Mouse (Mus musculus) heart, embryonic 12.5 days (tissue): ENCODE results near the gene Gramd1b. TPM values are rescaled to one million over a fixed set of nuclear protein-coding genes. Genes with fewer than 3 reads are reported as not detected.

Source experiments
- ATAC-seq: fragments of 200-750 bp; cut with Nextera tagmentation; 2 replicates; pipeline ENCODE4 v1.8.0; 2017; ENCODE audit warnings: moderate TSS enrichment, moderate library complexity; ENCODE audit not compliant: insufficient number of reproducible peaks, low FRiP score
- H3K27ac ChIP-seq: fragments of 300-500 bp; sonication (generic); 2 replicates; pipeline ENCODE4 v1.5.1; 2016; ENCODE audit warnings: mild to moderate bottlenecking, moderate library complexity; ENCODE audit not compliant: poor library complexity, severe bottlenecking
- H3K27me3 ChIP-seq: fragments of 300-500 bp; sonication (generic); replicated peaks from 2 replicates; pipeline ENCODE4 v1.6.1; 2016; ENCODE audit warnings: mild to moderate bottlenecking, moderate library complexity
- H3K36me3 ChIP-seq: fragments of 300-500 bp; sonication (generic); 2 replicates; pipeline ENCODE4 v1.6.1; 2016; ENCODE audit warnings: mild to moderate bottlenecking, moderate library complexity
- H3K4me1 ChIP-seq: fragments of 300-500 bp; sonication (generic); replicated peaks from 2 replicates; pipeline ENCODE4 v1.6.1; 2016; ENCODE audit warnings: mild to moderate bottlenecking
- H3K4me2 ChIP-seq: fragments of 300-500 bp; sonication (generic); 2 replicates; pipeline ENCODE4 v1.6.1; 2016; ENCODE audit warnings: mild to moderate bottlenecking, moderate library complexity
- H3K4me3 ChIP-seq: fragments of 300-500 bp; sonication (generic); 2 replicates; pipeline ENCODE4 v1.5.1; 2016; ENCODE audit warnings: mild to moderate bottlenecking
- H3K9ac ChIP-seq: fragments of 300-500 bp; sonication (generic); 2 replicates; pipeline ENCODE4 v1.6.1; 2016; ENCODE audit warnings: mild to moderate bottlenecking, moderate library complexity
- H3K9me3 ChIP-seq: fragments of 300-500 bp; sonication (generic); replicated peaks from 2 replicates; pipeline ENCODE4 v1.6.1; 2016; ENCODE audit warnings: mild to moderate bottlenecking, moderate library complexity
- WGBS: fragments of 180-500 bp; shearing (Covaris S2); methylation state at CpG from one replicate; pipeline ENCODE4 v1.1.7; 2016; 5-methylcytosine and 5-hydroxymethylcytosine counted together
- polyA plus RNA-seq: library from polyadenylated mRNA; unstranded; fragments of >200 nt; fragmentation: Nextera tagmentation; extraction: Ambion mirVana; gene quantifications from 2 replicates; pipeline ENCODE4 v1.2.1, GENCODE M21; 2016

Gene Gramd1b
- polyA plus RNA-seq, 1 experiment from 2014 or later = 7.9 TPM

DNA sequence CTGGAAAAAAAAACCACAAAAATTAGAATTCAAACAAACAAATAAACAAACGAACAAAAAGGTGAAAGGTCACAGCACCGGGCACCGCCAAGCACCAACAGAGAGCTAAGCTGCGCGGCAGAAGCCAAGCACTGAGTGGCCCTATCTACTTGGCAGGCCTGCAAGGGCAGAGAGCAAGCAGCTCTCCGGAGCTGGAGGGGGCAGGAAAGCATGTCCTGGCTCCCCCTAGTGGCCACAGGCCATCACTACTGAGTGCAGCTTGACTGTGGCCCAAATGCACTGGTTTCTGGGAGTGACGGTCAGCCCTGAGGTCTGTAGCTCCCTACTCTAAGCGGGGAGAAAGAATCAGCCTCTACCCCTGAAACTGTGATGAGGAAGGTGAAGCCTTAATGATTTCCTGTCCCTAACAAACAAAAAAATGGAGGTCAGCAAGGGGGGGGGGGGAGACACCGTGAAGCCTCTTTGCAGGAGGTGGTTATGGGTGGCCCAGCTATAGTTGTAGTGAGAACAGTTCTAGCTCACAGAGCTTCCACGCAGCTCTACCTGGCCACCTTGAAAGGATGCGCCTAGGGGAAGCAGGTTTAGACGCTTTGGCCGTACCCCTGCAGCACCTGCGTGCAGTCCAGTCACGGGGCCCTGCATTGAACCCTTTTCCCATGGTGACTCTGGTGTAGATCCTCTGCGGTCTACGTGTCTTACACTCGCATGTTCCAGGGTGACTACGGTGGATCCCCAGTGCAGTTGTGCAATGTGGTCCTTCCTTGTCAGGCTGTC is 200.4 kb downstream of the Gramd1b start:
- WGBS = 55% methylated on average over 19 of the region's 19 CpGs
- ATAC-seq = peak; percentile 85
- Histone ChIP-seq H3K4me3 (no peak overlapping the region), H3K27ac (no peak overlapping the region), H3K36me3 (no peaks in the 10 kb centered on the region), H3K27me3 (peaks cover 5% of the 10 kb centered on the region; the same call in 1 of the 2 replicates), H3K4me1 (peaks cover 32% of the 10 kb centered on the region), H3K4me2 (no peak overlapping the region), H3K9me3 (no peaks in the 10 kb centered on the region), H3K9ac (no peak overlapping the region)

DNA sequence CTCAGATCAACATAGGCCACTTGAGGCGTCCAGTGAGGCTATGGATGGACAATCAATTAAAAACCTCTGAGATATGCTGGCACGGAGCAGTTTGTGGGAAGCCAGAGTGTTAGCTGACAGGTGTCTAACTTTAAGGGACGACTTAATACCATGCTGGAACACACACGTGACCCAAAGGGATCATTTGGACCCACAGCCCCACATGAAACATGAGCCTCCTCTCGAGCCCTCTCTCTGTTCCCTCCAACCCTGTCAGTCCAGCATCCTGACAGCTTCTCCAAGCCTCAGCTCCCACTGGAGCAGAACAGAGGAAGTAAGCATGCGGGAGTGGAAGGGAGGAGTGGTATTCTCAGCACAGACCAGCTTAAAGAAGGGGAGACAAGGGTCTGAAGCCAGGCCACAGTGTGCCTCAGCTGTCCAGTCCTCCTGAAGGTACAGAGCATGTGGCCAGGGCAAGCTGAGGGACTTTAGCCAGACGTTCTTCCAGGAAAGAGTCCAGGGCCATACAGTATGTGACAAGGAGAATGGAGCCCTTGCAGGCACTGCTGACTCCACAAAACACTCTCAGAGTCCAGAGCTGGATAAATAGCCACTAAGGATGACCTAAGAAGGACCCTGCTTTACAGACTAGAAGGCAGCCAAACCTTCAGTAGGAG is 204.8 kb downstream of the Gramd1b start:
- Histone ChIP-seq H3K36me3 (no peaks in the 10 kb centered on the region), H3K27me3 (peaks cover 5% of the 10 kb centered on the region; the same call in 1 of the 2 replicates), H3K9ac (0 out of 2 replicates have a peak overlapping the region, but pooled peaks have one; percentile 38), H3K4me3 (no peak overlapping the region), H3K27ac (peak overlapping the region; percentile 41; the same call in 1 of the 2 replicates), H3K4me2 (peak overlapping the region; percentile 56), H3K4me1 (peaks cover 53% of the 10 kb centered on the region), H3K9me3 (no peaks in the 10 kb centered on the region)
- 39% methylated on average over 7 of the region's 7 CpGs for WGBS
- ATAC-seq = no peak

DNA sequence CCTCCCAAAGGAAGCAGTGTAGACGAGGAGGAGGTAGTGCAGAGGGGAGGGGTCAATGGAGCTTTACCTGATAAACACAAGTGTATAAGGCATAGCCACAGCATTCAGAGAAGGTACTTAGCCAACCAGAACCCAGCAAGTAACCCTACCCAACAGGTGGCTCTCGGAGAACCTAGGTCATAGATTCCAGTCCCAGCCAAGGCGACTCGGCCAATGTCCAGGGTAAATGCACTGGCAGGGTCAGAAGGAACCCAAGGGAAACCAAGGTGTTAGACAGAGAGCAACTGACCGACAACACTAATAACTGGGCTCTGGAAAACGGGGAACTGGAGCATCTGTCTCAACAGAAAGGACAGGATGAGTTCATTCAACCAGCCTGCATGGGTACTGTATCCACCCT is 206.4 kb downstream of the Gramd1b start:
- peaks cover 68% of the 10 kb centered on the region for H3K4me1 ChIP-seq
- H3K9ac ChIP-seq = no peak overlapping the region
- WGBS = 84% methylated on average over 6 of the region's 6 CpGs
- no peaks in the 10 kb centered on the region for H3K9me3 ChIP-seq
- no peak overlapping the region for H3K27ac ChIP-seq
- H3K4me2 ChIP-seq = peak overlapping the region; percentile 56; the same call in 1 of the 2 replicates
- ATAC-seq = no peak
- peaks cover 5% of the 10 kb centered on the region; the same call in 1 of the 2 replicates for H3K27me3 ChIP-seq
- H3K4me3 ChIP-seq = no peak overlapping the region
- no peaks in the 10 kb centered on the region for H3K36me3 ChIP-seq

DNA sequence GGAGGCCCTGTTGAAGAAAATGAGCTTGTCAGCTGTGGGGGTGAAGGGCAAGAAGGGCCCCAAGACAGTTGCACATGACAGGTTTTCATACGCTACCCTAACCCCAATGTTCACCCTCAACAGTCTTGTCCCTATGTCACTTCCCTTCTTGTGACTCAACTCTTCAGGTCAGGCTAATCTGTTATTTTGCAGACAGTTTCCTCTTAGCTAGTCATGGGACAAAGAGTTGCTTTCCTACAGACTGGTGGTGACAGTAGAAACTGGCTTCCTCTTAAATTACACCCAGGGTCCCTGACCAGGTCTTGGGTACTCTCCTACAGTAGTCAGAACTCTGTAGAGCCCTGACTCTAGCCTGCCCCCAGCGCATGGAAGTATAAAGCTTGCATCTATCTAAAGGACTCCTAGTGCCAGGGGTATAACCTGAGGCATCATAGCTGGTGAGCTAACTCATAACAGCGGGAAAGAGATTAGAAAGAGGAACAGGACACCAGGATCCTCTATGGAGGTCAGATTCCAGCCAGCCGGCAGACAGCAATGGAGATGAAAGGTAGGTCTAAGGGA is 206.9 kb downstream of the Gramd1b start:
- peaks cover 5% of the 10 kb centered on the region; the same call in 1 of the 2 replicates for H3K27me3 ChIP-seq
- WGBS = 73% methylated on average over 4 of the region's 4 CpGs

DNA sequence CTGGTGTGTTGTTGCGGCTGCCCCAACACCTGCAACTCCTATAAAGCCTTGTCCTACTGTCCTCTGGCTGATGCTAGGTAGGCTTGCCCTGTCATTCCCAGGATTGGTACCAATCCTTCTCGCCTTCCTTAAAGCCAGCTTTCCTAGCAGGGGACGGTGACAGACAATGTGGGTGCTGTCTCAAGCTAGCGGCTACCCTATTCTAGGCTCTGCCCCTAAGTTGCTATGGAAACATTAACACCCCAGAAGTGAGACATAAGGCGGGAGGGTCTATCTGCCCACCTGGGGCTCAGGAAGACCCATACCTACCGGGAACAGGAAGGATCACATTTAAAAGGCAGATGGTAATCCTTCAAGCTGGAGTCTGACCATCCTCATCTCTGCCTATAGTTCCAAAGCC is 207.4 kb downstream of the Gramd1b start:
- H3K4me2 ChIP-seq = no peak overlapping the region
- no peak overlapping the region for H3K27ac ChIP-seq
- H3K4me3 ChIP-seq = no peak overlapping the region
- H3K36me3 ChIP-seq = no peaks in the 10 kb centered on the region
- no peaks in the 10 kb centered on the region for H3K9me3 ChIP-seq
- H3K9ac ChIP-seq = no peak overlapping the region
- peaks cover 68% of the 10 kb centered on the region for H3K4me1 ChIP-seq
- WGBS = 62% methylated on average over 6 of the region's 6 CpGs
- no peak for ATAC-seq
- H3K27me3 ChIP-seq = peaks cover 5% of the 10 kb centered on the region; the same call in 1 of the 2 replicates

More for the DNA sequence above, 206.9 kb downstream of the Gramd1b start:
- Histone ChIP-seq H3K36me3 (no peaks in the 10 kb centered on the region), H3K27ac (no peak overlapping the region), H3K4me2 (no peak overlapping the region), H3K9ac (no peak overlapping the region), H3K4me1 (peaks cover 68% of the 10 kb centered on the region), H3K9me3 (no peaks in the 10 kb centered on the region), H3K4me3 (no peak overlapping the region)
- no peak for ATAC-seq

DNA sequence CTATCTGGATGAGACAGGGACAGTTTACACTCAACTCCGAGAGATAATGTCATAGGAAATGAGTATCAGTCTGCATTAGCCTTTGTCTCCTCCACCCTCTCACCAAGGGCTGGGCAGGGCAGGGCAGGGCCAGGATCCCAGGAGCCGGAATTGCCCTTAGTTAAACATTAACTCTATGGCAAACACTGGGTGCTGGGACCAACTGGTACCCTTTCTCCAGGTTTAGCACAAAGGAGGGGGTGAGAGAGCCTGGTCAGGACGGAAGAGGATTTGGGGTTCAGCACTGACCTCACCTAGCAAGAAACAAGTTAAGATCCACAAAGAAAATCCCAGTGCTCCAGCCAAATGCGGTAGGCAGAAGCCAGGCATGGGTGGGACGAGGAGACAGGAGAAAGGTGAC is 208.0 kb downstream of the Gramd1b start:
- 72% methylated on average over 5 of the region's 5 CpGs for WGBS
- Histone ChIP-seq H3K4me3 (no peak overlapping the region), H3K9ac (no peak overlapping the region), H3K36me3 (no peaks in the 10 kb centered on the region), H3K27me3 (0 out of 2 replicates have a peak, but pooled peaks cover 1% of the 10 kb centered on the region), H3K4me1 (peaks cover 63% of the 10 kb centered on the region), H3K9me3 (no peaks in the 10 kb centered on the region), H3K4me2 (no peak overlapping the region), H3K27ac (no peak overlapping the region)
- no peak for ATAC-seq

DNA sequence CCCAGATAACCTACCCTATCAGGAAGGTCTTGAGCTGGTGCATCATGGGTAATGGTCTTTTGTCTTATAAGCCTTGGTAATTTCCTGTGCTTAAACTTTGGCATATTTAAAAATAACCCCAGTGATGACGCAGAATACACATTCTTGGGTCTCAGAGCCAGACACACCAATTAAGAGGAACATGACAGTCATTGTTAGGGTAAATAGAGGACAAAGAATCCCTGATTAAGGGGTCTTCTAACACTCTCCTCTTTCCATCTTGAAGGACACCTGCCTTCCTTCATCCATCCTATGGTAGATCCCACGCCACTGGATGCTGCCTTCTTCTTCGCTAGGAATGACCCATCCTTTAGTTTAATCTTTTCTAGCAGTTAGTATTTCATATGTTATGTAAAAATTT is 208.8 kb downstream of the Gramd1b start:
- no peak overlapping the region for H3K27ac ChIP-seq
- no peak overlapping the region for H3K4me2 ChIP-seq
- ATAC-seq = no peak
- H3K36me3 ChIP-seq = no peaks in the 10 kb centered on the region
- 83% methylated on average over 3 of the region's 3 CpGs for WGBS
- no peak overlapping the region for H3K9ac ChIP-seq
- H3K4me1 ChIP-seq = peaks cover 65% of the 10 kb centered on the region
- no peaks in the 10 kb centered on the region for H3K27me3 ChIP-seq
- H3K4me3 ChIP-seq = no peak overlapping the region
- no peaks in the 10 kb centered on the region for H3K9me3 ChIP-seq

DNA sequence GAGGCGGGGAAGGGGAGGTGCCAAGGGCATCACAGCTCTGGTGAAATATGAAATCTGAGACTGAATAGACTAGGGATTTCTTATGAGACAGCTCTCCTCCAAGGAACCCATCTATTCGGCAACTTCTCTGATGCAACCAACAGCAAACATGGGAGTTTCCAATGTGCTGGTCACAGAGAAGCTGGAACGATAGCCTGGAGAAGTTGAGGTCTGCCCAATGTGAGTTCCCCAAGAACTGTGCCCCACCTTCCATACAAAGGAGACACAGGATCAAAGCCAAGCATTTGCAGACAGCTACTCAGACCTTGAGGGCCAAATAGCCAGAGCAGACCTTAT is 209.5 kb downstream of the Gramd1b start:
- no peak for ATAC-seq
- no peak overlapping the region for H3K4me3 ChIP-seq
- H3K9ac ChIP-seq = no peak overlapping the region
- H3K36me3 ChIP-seq = peaks cover 5% of the 10 kb centered on the region; the same call in 1 of the 2 replicates
- H3K27me3 ChIP-seq = no peaks in the 10 kb centered on the region
- no peaks in the 10 kb centered on the region for H3K9me3 ChIP-seq
- 66% methylated on average over 3 of the region's 3 CpGs for WGBS
- H3K4me1 ChIP-seq = peaks cover 61% of the 10 kb centered on the region
- no peak overlapping the region for H3K4me2 ChIP-seq
- peak overlapping the region; percentile 28; the same call in 1 of the 2 replicates for H3K27ac ChIP-seq

DNA sequence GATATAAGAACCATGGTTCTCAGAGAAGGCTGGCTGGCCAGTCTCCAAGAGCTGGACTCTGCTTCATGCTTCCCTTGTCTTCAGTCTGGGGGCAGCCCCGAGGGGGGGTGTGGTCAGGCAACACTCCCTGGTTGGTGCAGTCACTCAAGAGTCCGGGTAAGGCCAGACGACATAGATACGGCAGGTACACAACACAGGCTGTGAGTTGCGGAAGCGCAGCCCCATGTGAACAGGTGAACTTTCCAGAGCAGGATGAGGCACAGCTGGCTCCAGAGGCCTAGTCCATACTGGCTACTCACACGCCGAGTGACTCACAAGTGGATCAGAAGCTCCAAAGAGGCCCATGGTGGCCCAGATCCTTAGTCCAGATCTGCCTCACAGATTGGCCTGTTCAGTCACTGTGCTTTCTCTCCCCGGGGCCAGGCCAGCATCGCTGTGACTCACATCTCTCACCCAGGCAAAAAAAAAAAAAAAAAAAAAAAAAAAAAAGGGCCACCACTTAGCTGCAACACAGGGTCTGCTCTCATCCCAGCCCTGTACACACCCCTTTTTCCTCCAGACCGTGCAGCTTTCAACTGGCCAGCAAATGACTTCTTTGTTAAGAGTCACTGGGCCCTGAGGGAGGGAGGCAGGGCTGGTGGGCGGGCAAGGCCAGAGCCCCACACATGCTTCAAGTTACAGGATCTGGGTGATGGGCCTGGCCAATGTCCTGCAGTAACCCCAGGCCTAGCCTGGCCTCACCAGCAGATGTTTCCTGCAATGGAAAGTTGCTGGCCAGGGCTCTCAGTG is 210.1 kb downstream of the Gramd1b start:
- Histone ChIP-seq H3K9ac (no peak overlapping the region), H3K4me3 (no peak overlapping the region), H3K4me2 (0 out of 2 replicates have a peak overlapping the region, but pooled peaks have one; percentile 0), H3K4me1 (peaks cover 56% of the 10 kb centered on the region), H3K27me3 (no peaks in the 10 kb centered on the region), H3K36me3 (peaks cover 5% of the 10 kb centered on the region; the same call in 1 of the 2 replicates), H3K27ac (peak overlapping the region; percentile 34; the same call in 1 of the 2 replicates), H3K9me3 (no peaks in the 10 kb centered on the region)
- ATAC-seq = peak; percentile 74
- WGBS = 49% methylated on average over 12 of the region's 12 CpGs

DNA sequence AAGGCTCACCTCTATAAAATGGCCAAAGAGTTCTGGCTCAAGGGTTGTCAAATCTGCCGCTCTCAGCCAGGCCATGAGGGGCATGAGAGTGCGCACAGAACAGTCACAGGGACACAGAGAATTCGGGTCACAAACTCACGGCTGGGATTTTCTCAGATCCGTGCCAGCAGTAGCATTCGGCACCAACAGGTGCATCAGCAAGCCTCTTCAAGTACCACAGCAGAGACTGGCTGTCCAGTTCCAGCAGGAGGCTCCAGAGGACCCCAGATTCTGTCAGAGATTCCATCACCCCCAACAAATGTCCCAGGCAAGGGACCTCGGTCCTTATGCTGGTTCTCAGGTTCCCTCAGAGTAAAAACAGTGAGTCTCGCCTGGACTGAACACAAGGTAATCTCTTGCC is 210.8 kb downstream of the Gramd1b start:
- no peak overlapping the region for H3K9ac ChIP-seq
- peaks cover 7% of the 10 kb centered on the region for H3K36me3 ChIP-seq
- H3K4me3 ChIP-seq = no peak overlapping the region
- H3K9me3 ChIP-seq = no peaks in the 10 kb centered on the region
- no peak for ATAC-seq
- 80% methylated on average over 8 of the region's 8 CpGs for WGBS
- H3K4me1 ChIP-seq = peaks cover 49% of the 10 kb centered on the region
- 0 out of 2 replicates have a peak overlapping the region, but pooled peaks have one; percentile 0 for H3K4me2 ChIP-seq
- peak overlapping the region; percentile 35; the same call in 1 of the 2 replicates for H3K27ac ChIP-seq
- H3K27me3 ChIP-seq = no peaks in the 10 kb centered on the region
